Mouse (Mus musculus) heart, postnatal 0 days (tissue): ENCODE measurements around the gene Itpr1. TPM values are rescaled to one million over a fixed set of nuclear protein-coding genes. Genes with fewer than 3 reads are reported as not detected.

Experiments used
- ATAC-seq: fragments of 200-750 bp; cut with Nextera tagmentation; 2 replicates; pipeline ENCODE4 v1.8.0; 2017; ENCODE audit warnings: low read depth, moderate number of reproducible peaks, moderate library complexity; ENCODE audit not compliant: insufficient read depth
- DNase-seq: peaks from one replicate; pipeline ENCODE4 v3.0.0-alpha.2; 2016; ENCODE audit warnings: low spot score
- H3K27ac ChIP-seq: fragments of 300-500 bp; sonication (generic); 2 replicates; pipeline ENCODE4 v1.5.1; 2014; ENCODE audit warnings: low read depth, mild to moderate bottlenecking
- H3K27me3 ChIP-seq: fragments of 300-500 bp; sonication (generic); 2 replicates; pipeline ENCODE4 v1.6.1; 2014; ENCODE audit warnings: low read length, mixed read lengths; ENCODE audit not compliant: control insufficient read depth, insufficient read depth
- H3K36me3 ChIP-seq: fragments of 300-500 bp; sonication (generic); replicated peaks from 2 replicates; pipeline ENCODE4 v1.6.1; 2014; ENCODE audit warnings: low read length, mixed read lengths; ENCODE audit not compliant: control insufficient read depth, insufficient read depth
- H3K4me1 ChIP-seq: fragments of 300-500 bp; sonication (generic); 2 replicates; pipeline ENCODE4 v1.6.1; 2014; ENCODE audit warnings: antibody characterized with exemption; ENCODE audit not compliant: control insufficient read depth, insufficient read depth
- H3K4me2 ChIP-seq: fragments of 300-500 bp; sonication (generic); 2 replicates; pipeline ENCODE4 v1.6.1; 2014; ENCODE audit warnings: low read depth, mild to moderate bottlenecking, low read length, moderate library complexity
- H3K4me3 ChIP-seq: fragments of 300-500 bp; sonication (generic); 2 replicates; pipeline ENCODE4 v1.5.1; 2014; ENCODE audit warnings: low read depth, low read length
- H3K9ac ChIP-seq: fragments of 300-500 bp; sonication (generic); replicated peaks from 2 replicates; pipeline ENCODE4 v1.6.1; 2014; ENCODE audit warnings: low read depth, low read length, mixed read lengths
- H3K9me3 ChIP-seq: fragments of 300-500 bp; sonication (generic); replicated peaks from 2 replicates; pipeline ENCODE4 v1.6.1; 2016; ENCODE audit warnings: low read length; ENCODE audit not compliant: control insufficient read depth
- CTCF ChIP-seq: IDR thresholded peaks from 2 replicates; pipeline ENCODE4 v1.5.1; 2016; ENCODE audit warnings: antibody characterized with exemption, control low read depth, low read depth
- EP300 ChIP-seq: IDR thresholded peaks from 2 replicates; pipeline ENCODE4 v1.6.1; 2016; ENCODE audit warnings: antibody characterized with exemption, low read depth
- WGBS: fragments of 180-500 bp; shearing (Covaris S2); extraction: QIAGEN DNeasy Blood & Tissue Kit; methylation state at CpG from one replicate; pipeline ENCODE4 v1.1.7; 2014; 5-methylcytosine and 5-hydroxymethylcytosine counted together
- polyA plus RNA-seq: library from polyadenylated mRNA; unstranded; fragments of >200 nt; fragmentation: Nextera tagmentation; extraction: Ambion mirVana; gene quantifications from 2 replicates; pipeline ENCODE4 v1.2.1, GENCODE M21; 2015
- total RNA-seq: library from RNA; depleted of rRNA; stranded (reverse); fragments of >200 nt; gene quantifications from 2 replicates; pipeline ENCODE4 v1.2.3, GENCODE M21; 2014; ENCODE audit warnings: low replicate concordance

Itpr1 gene
- total and polyA plus RNA-seq, 2 experiments from 2014 or later: 7.1 to 22.2 TPM

DNA sequence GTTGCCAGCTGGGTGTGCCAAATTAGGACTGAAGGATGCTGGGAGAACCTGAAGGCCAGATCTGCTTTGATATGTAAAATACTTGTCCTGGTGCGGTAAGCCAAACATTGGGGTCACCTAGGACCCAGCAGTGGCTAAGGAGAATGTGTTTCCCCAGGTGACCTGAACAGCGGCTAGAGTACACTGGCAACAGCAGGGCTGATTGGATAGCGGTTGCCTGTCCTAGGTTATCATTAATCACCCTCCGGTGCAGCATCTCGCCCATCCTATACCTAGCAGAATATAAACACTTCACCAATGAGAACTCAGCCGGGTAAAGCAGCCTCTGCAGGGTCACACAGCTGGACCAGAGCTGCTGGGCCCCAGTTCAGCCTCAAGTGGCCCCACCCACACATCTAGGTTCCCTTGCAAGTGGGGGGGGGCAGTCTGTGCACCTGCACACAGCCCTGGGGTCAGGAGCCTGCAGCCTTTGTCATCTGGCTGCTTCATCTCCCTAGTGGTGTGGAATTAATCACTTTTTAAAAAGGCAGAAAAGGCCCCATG is 318.0 kb downstream of the Itpr1 start:
- H3K4me1 ChIP-seq: peaks cover 18% of the 10 kb centered on the region
- H3K9me3 ChIP-seq: no peaks in the 10 kb centered on the region
- TF ChIP-seq EP300: no peak
- no peak for TF ChIP-seq CTCF
- no peak overlapping the region for H3K4me2 ChIP-seq
- no peak for ATAC-seq
- no peak for DNase-seq
- 80% methylated on average over 6 of the region's 6 CpGs for WGBS
- H3K27me3 ChIP-seq: no peaks in the 10 kb centered on the region
- no peak overlapping the region for H3K9ac ChIP-seq
- H3K36me3 ChIP-seq: no peaks in the 10 kb centered on the region; the same call in 1 of the 2 replicates
- H3K4me3 ChIP-seq: no peak overlapping the region
- H3K27ac ChIP-seq: no peak overlapping the region

DNA sequence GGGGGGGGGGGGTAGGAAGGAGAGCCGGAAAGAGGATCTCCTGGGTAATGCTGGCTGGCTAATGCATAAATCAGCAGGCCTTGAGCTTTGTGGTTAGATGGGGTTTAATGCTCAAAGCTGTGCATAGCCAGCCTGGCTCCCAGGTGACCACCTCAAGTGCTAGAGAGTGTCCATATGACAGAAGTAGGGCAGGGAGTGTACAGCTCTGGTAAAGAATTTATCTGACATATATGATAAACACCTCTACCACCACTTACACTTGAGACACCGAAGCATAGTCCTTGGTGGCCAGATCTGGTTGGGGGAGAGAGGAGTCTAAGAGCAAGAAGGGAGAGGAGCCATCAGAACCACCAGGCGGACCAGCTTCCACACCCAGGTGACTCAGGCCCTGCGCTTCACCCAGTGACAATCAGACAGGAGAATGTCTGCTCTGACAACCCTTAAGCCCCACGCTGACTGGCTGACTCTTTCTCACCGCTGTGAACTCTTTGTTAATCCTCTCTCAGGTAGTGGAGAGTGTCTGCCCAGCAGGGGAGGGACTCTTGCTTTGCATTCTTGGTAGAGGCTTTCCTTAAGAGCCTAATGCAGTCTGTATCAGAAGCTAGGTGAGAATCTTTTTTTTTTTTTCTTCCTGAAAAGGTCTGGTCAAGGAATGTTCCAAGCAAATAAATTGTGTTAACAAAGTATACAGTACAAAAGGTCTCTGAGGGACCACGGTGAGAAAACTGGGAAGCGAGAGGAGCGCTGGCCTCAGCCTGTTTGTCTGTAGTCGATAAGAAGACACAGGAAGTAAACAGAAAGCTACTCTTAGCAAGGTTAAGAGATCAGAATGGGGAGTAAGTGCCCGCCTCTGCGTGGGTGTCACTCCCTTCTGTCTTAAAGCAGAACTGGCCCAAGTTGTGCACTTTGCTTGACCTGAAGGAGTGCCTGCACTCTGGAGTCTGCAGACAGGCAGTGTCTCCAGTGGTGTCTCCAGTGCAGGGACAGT is 318.7 kb downstream of the Itpr1 start:
- Histone ChIP-seq H3K4me3 (no peak overlapping the region), H3K27me3 (no peaks in the 10 kb centered on the region), H3K9ac (no peak overlapping the region), H3K27ac (peak overlapping the region; percentile 59), H3K9me3 (no peaks in the 10 kb centered on the region), H3K36me3 (no peaks in the 10 kb centered on the region), H3K4me2 (no peak overlapping the region), H3K4me1 (peaks cover 20% of the 10 kb centered on the region)
- 43% methylated on average over 12 of the region's 12 CpGs for WGBS
- DNase-seq: no peak
- ATAC-seq: no peak
- TF ChIP-seq EP300: no peak
- no peak for TF ChIP-seq CTCF

DNA sequence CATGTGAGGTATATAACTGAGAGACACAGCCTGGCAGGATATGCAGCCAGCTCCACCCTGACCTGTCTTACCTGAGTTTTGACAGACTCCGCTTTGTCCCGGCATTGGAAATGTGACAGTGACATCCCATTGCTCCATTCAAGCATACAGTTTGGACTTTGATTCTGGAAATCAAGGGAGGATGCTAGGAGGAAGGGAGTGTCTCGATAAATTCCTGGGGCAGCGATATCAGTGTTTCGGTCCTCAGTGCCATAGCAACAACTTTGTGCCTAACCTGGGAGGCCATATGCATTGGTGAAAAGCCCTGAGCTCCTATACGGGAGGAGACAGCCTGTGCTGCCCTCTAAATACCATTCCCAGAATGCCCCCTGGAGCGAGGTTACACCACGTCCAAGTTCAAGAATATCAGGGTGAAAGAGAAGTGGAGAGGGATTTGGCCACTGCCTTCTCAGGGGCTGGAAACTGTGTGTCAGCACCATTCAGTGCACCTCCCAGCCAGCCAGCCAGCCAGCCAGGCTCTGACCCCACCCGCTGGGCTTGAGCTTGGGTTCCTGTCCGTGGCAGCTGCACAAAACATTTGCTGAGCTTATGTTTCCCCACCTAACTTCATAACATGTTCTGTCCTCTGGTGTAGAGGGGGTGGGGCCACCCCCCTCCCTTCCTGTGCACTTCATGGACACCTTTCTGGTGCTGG is 319.7 kb downstream of the Itpr1 start:
- H3K27ac ChIP-seq: peak overlapping the region; percentile 59
- peak; percentile 14; the same call in 1 of the 2 replicates for ATAC-seq

DNA sequence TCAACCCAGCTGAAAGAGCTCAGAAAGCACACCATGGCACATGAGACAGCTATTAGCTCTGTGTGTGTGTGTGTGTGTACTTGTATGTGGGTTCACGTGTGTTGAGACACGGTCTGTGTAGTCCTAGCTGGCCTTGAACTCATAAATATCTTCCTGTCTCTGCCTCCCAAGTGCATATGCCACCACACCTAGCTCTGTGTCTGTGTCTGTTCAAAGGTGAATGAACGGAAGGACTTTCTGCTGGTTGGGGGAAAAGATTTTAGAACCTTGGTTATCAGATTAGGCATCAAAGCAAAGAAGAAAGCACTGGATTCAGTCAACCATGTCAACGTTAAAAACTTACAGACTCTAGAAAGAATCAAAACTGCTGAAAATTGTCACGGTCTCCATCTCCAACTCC is 321.2 kb downstream of the Itpr1 start:
- DNase-seq (no peak), ATAC-seq (no peak)
- Histone ChIP-seq H3K27me3 (no peaks in the 10 kb centered on the region), H3K36me3 (no peaks in the 10 kb centered on the region), H3K9ac (no peak overlapping the region), H3K4me3 (no peak overlapping the region), H3K4me1 (peaks cover 22% of the 10 kb centered on the region), H3K27ac (0 out of 2 replicates have a peak overlapping the region, but pooled peaks have one; percentile 6), H3K9me3 (no peaks in the 10 kb centered on the region), H3K4me2 (no peak overlapping the region)
- 82% methylated on average over 5 of the region's 5 CpGs for WGBS
- TF ChIP-seq EP300: no peak
- no peak for TF ChIP-seq CTCF

More for the DNA sequence above, 319.7 kb downstream of the Itpr1 start:
- Histone ChIP-seq H3K4me1 (peaks cover 22% of the 10 kb centered on the region), H3K4me2 (no peak overlapping the region), H3K9me3 (no peaks in the 10 kb centered on the region), H3K9ac (no peak overlapping the region), H3K36me3 (no peaks in the 10 kb centered on the region), H3K27me3 (no peaks in the 10 kb centered on the region), H3K4me3 (no peak overlapping the region)
- no peak for DNase-seq
- 49% methylated on average over 10 of the region's 10 CpGs for WGBS
- TF ChIP-seq CTCF (no peak), EP300 (no peak)

DNA sequence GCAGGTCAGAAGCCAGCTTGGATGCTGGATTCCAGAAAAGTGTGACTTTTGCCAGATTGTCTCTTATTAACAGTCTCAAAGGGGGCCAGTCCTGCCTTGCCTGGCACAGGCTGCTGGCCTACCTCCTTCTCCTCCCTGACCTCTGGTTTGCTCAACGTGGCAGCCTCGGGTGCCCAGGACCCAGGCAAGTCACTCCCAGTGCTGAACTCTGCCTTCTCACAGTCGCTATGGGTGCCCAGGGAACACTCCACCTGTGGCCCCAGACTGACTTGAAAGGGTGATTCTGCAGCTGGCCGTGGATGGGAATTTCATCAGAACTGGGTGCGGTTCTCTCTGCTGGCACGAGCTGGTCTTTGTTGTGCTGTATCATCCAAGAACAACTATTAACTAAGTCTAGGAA is 321.7 kb downstream of the Itpr1 start:
- H3K27me3 ChIP-seq: no peaks in the 10 kb centered on the region
- no peaks in the 10 kb centered on the region for H3K9me3 ChIP-seq
- no peak overlapping the region for H3K4me3 ChIP-seq
- H3K4me1 ChIP-seq: peaks cover 22% of the 10 kb centered on the region
- 78% methylated on average over 6 of the region's 6 CpGs for WGBS
- no peak overlapping the region for H3K4me2 ChIP-seq
- no peak for ATAC-seq
- 0 out of 2 replicates have a peak overlapping the region, but pooled peaks have one; percentile 6 for H3K27ac ChIP-seq
- no peak overlapping the region for H3K9ac ChIP-seq
- no peaks in the 10 kb centered on the region for H3K36me3 ChIP-seq
- no peak for TF ChIP-seq CTCF
- no peak for DNase-seq
